Mouse (Mus musculus) E14TG2a.4 (cell line): ENCODE results near the gene Entpd6.

Experiments
- CTCF ChIP-seq: conservative IDR thresholded peaks from 2 replicates; pipeline ENCODE4 v1.5.1; 2014; ENCODE audit warnings: low read length
- NANOG ChIP-seq: IDR thresholded peaks from 2 replicates; pipeline ENCODE4 v1.6.1; 2014; ENCODE audit warnings: borderline replicate concordance, low read length, mixed read lengths

GRCm38 (mm10) chr2:150748854-150749253 lies at the start of gene Entpd6:
- TF ChIP-seq CTCF (peak; percentile 69), NANOG (no peak)
